9 mouse cellular contexts compared by ENCODE assay signal in genomic region chr2:135323955-135324302, GRCm38 (mm10).
DNase-seq lines count a peak whose midpoint lies in the region; ATAC-seq and TF ChIP-seq lines count a peak whose summit lies in the region.
"Had no signal": no experiment of that assay in that cellular context is flagged by ENCODE, and none has a peak within 500 bp of the region (broad histone marks: within the 10 kb centered on the region; RNA-seq: fewer than 3 reads in every experiment).

No protein-coding gene starts in this region.

- ATAC-seq in cerebellum, adult (ENCODE audit: insufficient number of reproducible peaks, low FRiP score, low TSS enrichment) = peak; percentile 86
- peak; percentile 91 for ATAC-seq in forebrain, embryonic 13.5 days

- 14% methylated on average over 4 of the region's 4 CpGs for WGBS in forebrain, embryonic 13.5 days
- WGBS in large intestine, adult 2 months = 50% methylated on average over 4 of the region's 4 CpGs
- 51% methylated on average over 4 of the region's 4 CpGs for WGBS in lung, adult 2 months

- peak overlapping the region; percentile 53 for H3K4me2 ChIP-seq in forebrain, embryonic 13.5 days
- H3K4me2 ChIP-seq: liver, embryonic 15.5 days had no signal

- peak; percentile 81 for TF ChIP-seq CTCF in lung, adult 2 months (IDR thresholded peaks at IDR 0.05; ENCODE audit: insufficient read depth, low read length)

- no peak for TF ChIP-seq POLR2A in lung, adult 2 months (IDR thresholded peaks at IDR 0.05; ENCODE audit: borderline replicate concordance, extremely low read depth, low read depth, low read length)

- H3K4me1 ChIP-seq in forebrain, embryonic 13.5 days = peaks cover 13% of the 10 kb centered on the region
- no peaks in the 10 kb centered on the region; the same call in 1 of the 2 replicates for H3K4me1 ChIP-seq in lung, adult 2 months (ENCODE audit: control insufficient read depth, insufficient read depth, low read length)
- H3K4me1 ChIP-seq: liver, embryonic 15.5 days had no signal

- no peaks in the 10 kb centered on the region for H3K9me3 ChIP-seq in forebrain, embryonic 13.5 days (replicated peaks)
- H3K9me3 ChIP-seq: liver, embryonic 15.5 days had no signal

- peak; percentile 23 for DNase-seq in MN1 (ENCODE audit: low spot score)
- peak; percentile 37 for DNase-seq in heart, postnatal 25 days (ENCODE audit: low spot score)
- DNase-seq in large intestine, adult 2 months (ENCODE audit: low read depth, low spot score) = peak; percentile 7
- DNase-seq in lung, adult 2 months = peak; percentile 45
- peak; percentile 71 for DNase-seq in ovary, postnatal 36 days (ENCODE audit: low spot score)
- DNase-seq in urinary bladder, postnatal 14 days (ENCODE audit: low spot score) = peak; percentile 85

- no peaks in the 10 kb centered on the region for H3K27me3 ChIP-seq in forebrain, embryonic 13.5 days
- H3K27me3 ChIP-seq: liver, embryonic 15.5 days had no signal

- peak overlapping the region; percentile 28 for H3K4me3 ChIP-seq in forebrain, embryonic 13.5 days
- H3K4me3 ChIP-seq in lung, adult 2 months (replicated peaks; ENCODE audit: extremely low read depth, low read depth, low read length) = no peak overlapping the region
- H3K4me3 ChIP-seq: liver, embryonic 15.5 days had no signal

- intact Hi-C loops in heart, postnatal 25 days (cut with DNase I) = loop anchor here (1.0 to 10.0 kb wide), 2 partner anchors 319 to 539 kb away; no protein-coding TSS in a partner anchor

- no peaks in the 10 kb centered on the region for H3K36me3 ChIP-seq in forebrain, embryonic 13.5 days (ENCODE audit: poor library complexity, severe bottlenecking)
- H3K36me3 ChIP-seq: liver, embryonic 15.5 days had no signal

- H3K9ac ChIP-seq in forebrain, embryonic 13.5 days = peak overlapping the region; percentile 40
- H3K9ac ChIP-seq: liver, embryonic 15.5 days had no signal

- H3K27ac ChIP-seq in forebrain, embryonic 13.5 days = peak overlapping the region; percentile 60
- H3K27ac ChIP-seq: liver, embryonic 15.5 days had no signal

Comparison
In these comparisons a context has a peak if more than half of its experiments do, and no peak if none do; other contexts are left out.
1. DNase-seq: peak in every context shown above with its lines; median percentile 85 in urinary bladder, postnatal 14 days; 71 in ovary, postnatal 36 days; 45 in lung, adult 2 months; 37 in heart, postnatal 25 days; 23 in MN1; 7 in large intestine, adult 2 months.